11 mouse cellular contexts compared by ENCODE assay signal in genomic region chr14:45654876-45655416, GRCm38 (mm10). TPM values are rescaled to one million over a fixed set of nuclear protein-coding genes. Genes with fewer than 3 reads are reported as not detected.
DNase-seq lines count a peak whose midpoint lies in the region; ATAC-seq lines count a peak whose summit lies in the region.
"Had no signal": no experiment of that assay in that cellular context is flagged by ENCODE, and none has a peak within 500 bp of the region (broad histone marks: within the 10 kb centered on the region; RNA-seq: fewer than 3 reads in every experiment).

No protein-coding gene starts in this region.

- peak overlapping the region; percentile 88 for H3K4me3 ChIP-seq in hindbrain, embryonic 13.5 days
- H3K4me3 ChIP-seq in hindbrain, embryonic 11.5 days (ENCODE audit: low read depth, low read length) = no peak overlapping the region
- no peak overlapping the region for H3K4me3 ChIP-seq in forebrain, embryonic 13.5 days
- peak overlapping the region; percentile 85 for H3K4me3 ChIP-seq in hindbrain, embryonic 16.5 days (ENCODE audit: low read length)
- 0 out of 2 replicates have a peak overlapping the region, but pooled peaks have one; percentile 7 for H3K4me3 ChIP-seq in midbrain, embryonic 10.5 days

- no peaks in the 10 kb centered on the region for H3K36me3 ChIP-seq in hindbrain, embryonic 13.5 days
- H3K36me3 ChIP-seq in hindbrain, embryonic 11.5 days (ENCODE audit: control insufficient read depth, insufficient read depth, low read length) = no peaks in the 10 kb centered on the region
- no peaks in the 10 kb centered on the region for H3K36me3 ChIP-seq in forebrain, embryonic 13.5 days (ENCODE audit: poor library complexity, severe bottlenecking)
- H3K36me3 ChIP-seq in hindbrain, embryonic 16.5 days (ENCODE audit: control insufficient read depth, insufficient read depth, low read length) = no peaks in the 10 kb centered on the region
- no peaks in the 10 kb centered on the region for H3K36me3 ChIP-seq in midbrain, embryonic 10.5 days

- H3K9me3 ChIP-seq in hindbrain, embryonic 13.5 days = no peaks in the 10 kb centered on the region
- H3K9me3 ChIP-seq in hindbrain, embryonic 11.5 days (ENCODE audit: control insufficient read depth, low read length) = no peaks in the 10 kb centered on the region
- H3K9me3 ChIP-seq in forebrain, embryonic 13.5 days (replicated peaks) = no peaks in the 10 kb centered on the region
- H3K9me3 ChIP-seq in hindbrain, embryonic 16.5 days (ENCODE audit: control insufficient read depth, low read length) = no peaks in the 10 kb centered on the region
- H3K9me3 ChIP-seq in midbrain, embryonic 10.5 days (replicated peaks) = no peaks in the 10 kb centered on the region

- no peaks in the 10 kb centered on the region for H3K27me3 ChIP-seq in hindbrain, embryonic 13.5 days
- H3K27me3 ChIP-seq in hindbrain, embryonic 11.5 days (ENCODE audit: control insufficient read depth, insufficient read depth, low read length) = no peaks in the 10 kb centered on the region
- no peaks in the 10 kb centered on the region for H3K27me3 ChIP-seq in forebrain, embryonic 13.5 days
- H3K27me3 ChIP-seq in hindbrain, embryonic 16.5 days (replicated peaks; ENCODE audit: control insufficient read depth, insufficient read depth, low read length) = no peaks in the 10 kb centered on the region
- H3K27me3 ChIP-seq in midbrain, embryonic 10.5 days (ENCODE audit: low read depth, poor library complexity, severe bottlenecking) = no peaks in the 10 kb centered on the region

- H3K9ac ChIP-seq in hindbrain, embryonic 13.5 days = peak overlapping the region; percentile 51
- H3K9ac ChIP-seq in hindbrain, embryonic 11.5 days (ENCODE audit: low read depth, low read length) = no peak overlapping the region
- H3K9ac ChIP-seq in forebrain, embryonic 13.5 days = peak overlapping the region; percentile 4; the same call in 1 of the 2 replicates
- H3K9ac ChIP-seq in hindbrain, embryonic 16.5 days (ENCODE audit: low read depth, low read length) = peak overlapping the region; percentile 5; the same call in 1 of the 2 replicates

- peak overlapping the region; percentile 86 for H3K4me2 ChIP-seq in hindbrain, embryonic 13.5 days
- H3K4me2 ChIP-seq in hindbrain, embryonic 11.5 days (replicated peaks; ENCODE audit: low read depth, low read length) = no peak overlapping the region
- peak overlapping the region; percentile 92 for H3K4me2 ChIP-seq in forebrain, embryonic 13.5 days
- H3K4me2 ChIP-seq in hindbrain, embryonic 16.5 days (ENCODE audit: low read length) = peak overlapping the region; percentile 67

- DNase-seq in hindbrain, embryonic 11.5 days (ENCODE audit: low spot score) = no peak
- DNase-seq in midbrain, embryonic 10.5 days (ENCODE audit: low spot score) = no peak
- DNase-seq in thymus, adult 18-20 months = no peak
- no peak for DNase-seq in ovary, postnatal 36 days (ENCODE audit: low spot score)
- no peak for DNase-seq in left cerebral cortex, adult 11 months (ENCODE audit: low spot score)
- DNase-seq: adrenal gland, adult 8-10 months; cerebellum, adult 9-10 months; spleen, adult 18-20 months had no signal

- 81% methylated on average over 13 of the region's 13 CpGs for WGBS in hindbrain, embryonic 13.5 days
- WGBS in hindbrain, embryonic 11.5 days = 80% methylated on average over 13 of the region's 13 CpGs
- 83% methylated on average over 13 of the region's 13 CpGs for WGBS in forebrain, embryonic 13.5 days
- WGBS in hindbrain, embryonic 16.5 days = 75% methylated on average over 13 of the region's 13 CpGs
- 86% methylated on average over 13 of the region's 13 CpGs for WGBS in midbrain, embryonic 10.5 days

- no peak overlapping the region for H3K27ac ChIP-seq in hindbrain, embryonic 13.5 days
- H3K27ac ChIP-seq in hindbrain, embryonic 11.5 days (ENCODE audit: low read depth, low read length) = no peak overlapping the region
- H3K27ac ChIP-seq in forebrain, embryonic 13.5 days = no peak overlapping the region
- H3K27ac ChIP-seq in hindbrain, embryonic 16.5 days (ENCODE audit: low read depth, low read length) = no peak overlapping the region
- H3K27ac ChIP-seq in midbrain, embryonic 10.5 days (replicated peaks) = no peak overlapping the region

- ATAC-seq in hindbrain, embryonic 13.5 days (ENCODE audit: low FRiP score) = no peak
- no peak for ATAC-seq in hindbrain, embryonic 11.5 days (ENCODE audit: low FRiP score)
- no peak for ATAC-seq in forebrain, embryonic 13.5 days
- no peak for ATAC-seq in hindbrain, embryonic 16.5 days

- H3K4me1 ChIP-seq in hindbrain, embryonic 13.5 days (replicated peaks) = peaks cover 48% of the 10 kb centered on the region
- no peaks in the 10 kb centered on the region for H3K4me1 ChIP-seq in hindbrain, embryonic 11.5 days (replicated peaks; ENCODE audit: control insufficient read depth, insufficient read depth, low read length)
- peaks cover 46% of the 10 kb centered on the region for H3K4me1 ChIP-seq in forebrain, embryonic 13.5 days
- peaks cover 29% of the 10 kb centered on the region for H3K4me1 ChIP-seq in hindbrain, embryonic 16.5 days (ENCODE audit: control insufficient read depth, insufficient read depth, low read depth, low read length)
- H3K4me1 ChIP-seq in midbrain, embryonic 10.5 days = peaks cover 30% of the 10 kb centered on the region

RNA-seq across cellular contexts. Expression of gene Ddhd1, which starts 3.0 kb away (rescaled TPM):
- 15.8 and 19.2 TPM in 2 replicates for polyA plus RNA-seq in hindbrain, embryonic 13.5 days (2015; fragmentation: Nextera tagmentation; extraction: Ambion mirVana)
- polyA plus RNA-seq in hindbrain, embryonic 11.5 days (2014; fragmentation: Nextera tagmentation; extraction: Ambion mirVana) = 15.0 and 15.1 TPM in 2 replicates
- 12.4 and 13.4 TPM in 2 replicates for polyA plus RNA-seq in forebrain, embryonic 13.5 days (2015; fragmentation: Nextera tagmentation; extraction: Ambion mirVana)
- 17.8 and 18.6 TPM in 2 replicates for polyA plus RNA-seq in hindbrain, embryonic 16.5 days (2015; fragmentation: Nextera tagmentation; extraction: Ambion mirVana)
- polyA plus RNA-seq in midbrain, embryonic 10.5 days (2016; fragmentation: Nextera tagmentation; extraction: Ambion mirVana) = 5.6 and 6.9 TPM in 2 replicates

Comparison
In these comparisons a context has a peak if more than half of its experiments do, and no peak if none do; other contexts are left out.
1. H3K4me3 ChIP-seq: peak in hindbrain, embryonic 13.5 days (single experiment), hindbrain, embryonic 16.5 days (single experiment) and midbrain, embryonic 10.5 days (single experiment); none in hindbrain, embryonic 11.5 days (single experiment) and forebrain, embryonic 13.5 days (single experiment).